Mouse (Mus musculus) bone marrow macrophage, adult 2 months (primary cell): ENCODE data around the gene Top2b.

Experiments used
- CTCF ChIP-seq: IDR thresholded peaks from 2 replicates; pipeline ENCODE4 v1.5.1; 2012; ENCODE audit warnings: low read depth, mild to moderate bottlenecking, low read length, moderate library complexity
- POLR2A ChIP-seq: IDR thresholded peaks from 2 replicates; pipeline ENCODE4 v1.6.1; 2012; ENCODE audit warnings: mild to moderate bottlenecking, low read depth, low read length, borderline replicate concordance

GRCm38 (mm10) chr14:16316715-16317114 is 48.3 kb upstream of the Top2b start:
- TF ChIP-seq POLR2A (no peak), CTCF (no peak)
